Mouse (Mus musculus) G1E (cell line): ENCODE measurements around the gene Atxn3. TPM values are rescaled to one million over a fixed set of nuclear protein-coding genes. Genes with fewer than 3 reads are reported as not detected.
A peak's percentile ranks its signal among the peaks of the same experiment; 100 is the strongest.

Source experiments
- ATAC-seq: 2 replicates; pipeline ENCODE4 v1.8.0; 2016; ENCODE audit warnings: mild to moderate bottlenecking; ENCODE audit not compliant: insufficient number of reproducible peaks, poor library complexity, low FRiP score, severe bottlenecking; ENCODE audit errors: extremely low read depth
- DNase-seq: peaks from one replicate; pipeline ENCODE4 v3.0.0; 2012; ENCODE audit warnings: low spot score
- H3K27me3 ChIP-seq: 2 replicates; pipeline ENCODE4 v1.6.1; 2012; ENCODE audit warnings: mild to moderate bottlenecking, low read length, inconsistent platforms; ENCODE audit not compliant: insufficient read depth
- H3K36me3 ChIP-seq: replicated peaks from 2 replicates; pipeline ENCODE3; 2012; ENCODE audit warnings: mild to moderate bottlenecking, inconsistent platforms
- H3K4me1 ChIP-seq: 2 replicates; pipeline ENCODE4 v1.6.1; 2012; ENCODE audit warnings: low read depth, low read length, inconsistent platforms, mixed read lengths; ENCODE audit not compliant: insufficient read depth
- H3K4me3 ChIP-seq: 2 replicates; pipeline ENCODE4 v1.5.1; 2012; ENCODE audit warnings: low read depth, mild to moderate bottlenecking, inconsistent platforms, low read length, moderate library complexity, mixed read lengths
- H3K9me3 ChIP-seq: replicated peaks from 2 replicates; pipeline ENCODE4 v1.6.1; 2012; ENCODE audit warnings: inconsistent platforms
- CTCF ChIP-seq: IDR thresholded peaks from 2 replicates; pipeline ENCODE4 v1.5.1; 2012; ENCODE audit warnings: low read depth, low read length, inconsistent platforms, mixed read lengths
- GATA1 ChIP-seq: IDR thresholded peaks from 2 replicates; pipeline ENCODE4 v1.6.1; 2012; ENCODE audit warnings: borderline replicate concordance, low read length, inconsistent platforms, mixed read lengths
- GATA2 ChIP-seq: IDR thresholded peaks from 2 replicates; pipeline ENCODE4 v1.6.1; 2012; ENCODE audit warnings: low read depth, low read length, inconsistent platforms, borderline replicate concordance
- POLR2AphosphoS5 ChIP-seq: IDR thresholded peaks from 2 replicates; pipeline ENCODE4 v1.6.1; 2012; ENCODE audit warnings: low read depth, low read length, inconsistent platforms; ENCODE audit not compliant: insufficient replicate concordance
- TAL1 ChIP-seq: conservative IDR thresholded peaks from 2 replicates; pipeline ENCODE4 v1.6.1; 2012; ENCODE audit warnings: low read depth, low read length, inconsistent platforms, mixed read lengths
- polyA plus RNA-seq: library from polyadenylated mRNA; stranded (reverse); fragments of >175 nt; gene quantifications from 2 replicates; pipeline ENCODE4 v1.2.3, GENCODE M21; 2012
- total RNA-seq, 2 experiments: library from RNA; stranded (forward) in 1 of 2; stranded (reverse) in 1 of 2; fragments of 200-1000 nt in 1 of 2; fragments of >200 nt in 1 of 2; fragmentation: Nextera tagmentation in 1 of 2; gene quantifications; 2 replicates each; pipeline ENCODE4 v1.2.3; 2014 to 2017

Atxn3 gene
- total and polyA plus RNA-seq, 3 experiments = 5.6 to 98.8 (median 75.6) TPM

DNA sequence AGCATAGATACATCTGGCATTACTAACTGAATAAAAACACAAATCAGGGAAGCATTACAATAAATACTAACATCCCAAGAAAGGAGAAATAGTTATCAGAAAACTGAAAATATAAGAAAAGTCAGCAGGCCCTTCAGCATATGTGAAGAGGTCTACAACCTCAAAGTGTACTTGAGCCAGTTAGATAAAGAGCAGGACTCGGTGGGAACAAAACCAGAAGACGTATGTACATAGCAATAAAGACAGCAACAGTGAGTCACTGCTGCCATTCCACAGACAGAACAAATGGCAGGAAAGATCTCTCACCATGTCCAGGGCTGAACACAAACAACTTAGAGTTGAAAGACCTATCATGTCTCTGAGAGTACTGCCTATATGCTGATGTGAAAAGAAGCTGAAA is 69.7 kb downstream of the Atxn3 start:
- no peak for TF ChIP-seq GATA1
- no peak for TF ChIP-seq POLR2AphosphoS5
- TF ChIP-seq TAL1 = no peak
- no peak for TF ChIP-seq GATA2
- TF ChIP-seq CTCF = no peak

DNA sequence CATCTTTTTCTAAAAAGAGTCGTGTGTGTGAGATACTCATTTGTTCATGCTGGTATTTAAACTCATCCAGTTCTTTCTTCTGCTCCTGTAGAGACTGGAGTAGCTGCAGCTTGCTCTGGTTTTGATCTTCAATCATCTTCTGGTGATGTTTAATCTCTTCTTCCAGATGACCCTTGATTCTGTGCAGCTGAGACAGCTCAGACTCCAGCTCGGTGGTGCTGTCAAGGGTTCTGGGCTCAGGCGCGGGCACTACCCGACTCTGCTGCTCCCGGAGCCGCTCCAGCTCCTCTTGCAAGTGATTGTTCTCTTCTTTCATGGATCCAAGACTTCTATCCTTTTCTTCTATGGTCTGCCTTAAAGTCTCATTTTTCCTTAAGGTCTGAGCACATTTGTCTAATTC is 73.1 kb downstream of the Atxn3 start:
- peaks cover 86% of the 10 kb centered on the region for H3K36me3 ChIP-seq
- no peaks in the 10 kb centered on the region for H3K9me3 ChIP-seq
- no peak for DNase-seq
- TF ChIP-seq GATA1 = no peak
- no peak for TF ChIP-seq GATA2
- no peak for TF ChIP-seq TAL1
- no peak for TF ChIP-seq CTCF
- TF ChIP-seq POLR2AphosphoS5 = no peak
- H3K27me3 ChIP-seq = no peaks in the 10 kb centered on the region
- H3K4me3 ChIP-seq = no peak overlapping the region
- no peak for ATAC-seq
- 0 out of 2 replicates have a peak, but pooled peaks cover 3% of the 10 kb centered on the region for H3K4me1 ChIP-seq

More for the DNA sequence above, 69.7 kb downstream of the Atxn3 start:
- no peaks in the 10 kb centered on the region for H3K27me3 ChIP-seq
- no peak overlapping the region for H3K4me3 ChIP-seq
- H3K4me1 ChIP-seq = no peaks in the 10 kb centered on the region
- ATAC-seq = no peak
- no peaks in the 10 kb centered on the region for H3K9me3 ChIP-seq
- no peak for DNase-seq
- H3K36me3 ChIP-seq = peaks cover 91% of the 10 kb centered on the region

DNA sequence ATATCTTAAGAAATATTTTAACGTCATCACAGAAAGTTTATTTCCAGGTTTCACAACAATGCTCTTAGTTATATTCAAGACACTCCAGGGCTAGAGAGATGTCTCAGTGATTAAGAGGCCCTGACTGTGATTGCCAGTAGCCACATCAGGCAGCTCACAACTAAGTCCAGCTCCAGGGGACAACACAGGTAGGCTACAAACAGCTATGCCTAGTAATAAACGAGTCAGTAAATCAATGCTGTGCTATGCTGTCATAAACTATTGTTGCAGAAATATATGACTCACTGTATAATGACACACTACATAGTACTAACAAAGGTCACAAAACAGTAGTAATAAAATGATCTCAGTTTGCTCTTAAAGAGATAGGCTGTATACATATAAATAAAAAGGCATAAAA is 81.7 kb downstream of the Atxn3 start:
- Histone ChIP-seq H3K27me3 (no peaks in the 10 kb centered on the region), H3K9me3 (no peaks in the 10 kb centered on the region), H3K4me3 (no peak overlapping the region), H3K36me3 (peaks cover 84% of the 10 kb centered on the region), H3K4me1 (0 out of 2 replicates have a peak, but pooled peaks cover 5% of the 10 kb centered on the region)
- ATAC-seq (no peak), DNase-seq (no peak)
- TF ChIP-seq GATA2 (no peak), TAL1 (no peak), CTCF (no peak), POLR2AphosphoS5 (no peak), GATA1 (no peak)

DNA sequence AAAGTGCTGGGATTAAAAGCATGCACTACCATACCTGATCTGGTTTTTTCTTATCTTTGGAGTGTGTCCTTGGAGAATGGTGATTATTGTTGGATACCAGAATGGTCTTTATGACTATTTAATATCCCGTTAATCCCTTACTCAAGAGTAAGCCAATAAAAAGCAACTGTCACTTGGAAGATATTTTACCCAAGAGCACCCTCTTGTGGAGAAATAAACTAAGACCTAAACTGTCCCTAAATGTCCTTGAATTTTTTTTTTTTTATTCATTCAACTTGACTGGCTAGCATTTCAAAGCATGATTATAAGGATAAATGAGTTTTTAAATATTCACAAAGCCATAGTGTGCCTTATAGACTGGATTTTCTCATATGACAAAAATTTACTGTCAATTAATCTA is 82.9 kb downstream of the Atxn3 start:
- TF ChIP-seq GATA1 = no peak
- no peak for TF ChIP-seq CTCF
- no peak for TF ChIP-seq TAL1
- no peak for TF ChIP-seq GATA2
- H3K36me3 ChIP-seq = peaks cover 83% of the 10 kb centered on the region
- H3K4me1 ChIP-seq = 0 out of 2 replicates have a peak, but pooled peaks cover 1% of the 10 kb centered on the region
- ATAC-seq (no peak), DNase-seq (peak; percentile 10)
- H3K4me3 ChIP-seq = no peak overlapping the region
- no peaks in the 10 kb centered on the region for H3K27me3 ChIP-seq
- no peaks in the 10 kb centered on the region for H3K9me3 ChIP-seq

Other genes with a start within 250 kb of the Atxn3 start
- not detected in 2 replicates for gene Tc2n, start 239.7 kb downstream of the Atxn3 start, total RNA-seq (2014; fragmentation: Nextera tagmentation)
- 0.06 and 0.22 TPM in 2 replicates for gene Tc2n, start 239.7 kb downstream of the Atxn3 start, total RNA-seq (2017)
- gene Tc2n, start 239.7 kb downstream of the Atxn3 start, polyA plus RNA-seq = not detected in 2 replicates
- gene Fbln5, start 139.2 kb downstream of the Atxn3 start, total RNA-seq (2014; fragmentation: Nextera tagmentation) = not detected in 2 replicates
- 0.12 and 0.22 TPM in 2 replicates for gene Fbln5, start 139.2 kb downstream of the Atxn3 start, total RNA-seq (2017)
- not detected in 2 replicates for gene Fbln5, start 139.2 kb downstream of the Atxn3 start, polyA plus RNA-seq
- 68.8 and 77.1 TPM in 2 replicates for gene Trip11, start 45.0 kb downstream of the Atxn3 start, total RNA-seq (2014; fragmentation: Nextera tagmentation)
- gene Trip11, start 45.0 kb downstream of the Atxn3 start, total RNA-seq (2017) = 30.5 and 45.7 TPM in 2 replicates
- gene Trip11, start 45.0 kb downstream of the Atxn3 start, polyA plus RNA-seq = 2.9 and 3.6 TPM in 2 replicates
- 91.5 and 91.8 TPM in 2 replicates for gene Cpsf2, start 17.7 kb upstream of the Atxn3 start, total RNA-seq (2014; fragmentation: Nextera tagmentation)
- 134 and 141 TPM in 2 replicates for gene Cpsf2, start 17.7 kb upstream of the Atxn3 start, total RNA-seq (2017)
- 25.0 and 27.6 TPM in 2 replicates for gene Cpsf2, start 17.7 kb upstream of the Atxn3 start, polyA plus RNA-seq
- gene Slc24a4, start 170.5 kb upstream of the Atxn3 start, total RNA-seq (2014; fragmentation: Nextera tagmentation) = not detected in 2 replicates
- 0.12 and 0.16 TPM in 2 replicates for gene Slc24a4, start 170.5 kb upstream of the Atxn3 start, total RNA-seq (2017)
- gene Slc24a4, start 170.5 kb upstream of the Atxn3 start, polyA plus RNA-seq = not detected in 2 replicates